Comparison of ENCODE assay signal across 8 mouse cellular contexts in the genomic region with DNA sequence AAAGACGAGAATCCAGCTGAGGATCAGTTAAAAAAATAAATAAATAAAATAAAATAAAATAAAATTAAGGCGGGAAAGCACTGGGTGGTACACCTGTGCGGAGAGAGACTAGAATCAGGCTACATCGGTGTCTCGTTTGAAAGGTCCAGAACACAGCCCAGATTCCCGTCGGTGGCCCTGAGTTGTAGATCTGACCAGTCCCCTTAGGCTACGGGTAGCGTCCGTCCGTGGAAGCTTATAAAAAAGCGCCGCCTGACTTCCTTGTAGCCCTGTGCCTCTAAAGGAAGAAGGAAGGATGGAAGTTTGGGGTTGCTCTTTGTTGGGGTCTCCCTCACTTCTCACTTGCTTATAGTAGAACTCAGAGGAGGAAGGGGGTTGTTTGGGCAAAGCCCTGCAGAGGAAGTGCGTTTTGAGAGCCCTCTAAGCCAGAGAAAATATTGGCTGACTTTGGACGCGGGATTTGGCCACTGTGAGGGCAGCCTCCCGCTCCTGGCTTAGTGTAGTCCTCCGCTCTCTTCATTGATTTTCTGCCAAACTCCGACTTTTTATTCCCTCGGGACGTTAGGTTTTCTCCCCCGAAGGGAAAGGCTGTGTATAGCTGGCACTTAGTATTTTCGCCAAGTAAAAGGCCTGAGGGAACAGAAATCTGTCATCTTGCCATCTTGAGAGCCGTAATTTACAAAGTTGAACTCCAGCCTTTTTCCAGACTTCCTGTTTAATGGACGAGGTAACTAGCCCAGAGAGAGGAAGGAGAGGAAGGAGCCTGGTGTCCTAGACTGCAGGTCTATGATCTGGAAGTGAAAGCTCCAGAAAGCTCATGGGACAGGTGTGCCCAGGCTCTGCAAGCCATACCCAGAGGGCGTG. TPM values are rescaled to one million over a fixed set of nuclear protein-coding genes. Genes with fewer than 3 reads are reported as not detected.
DNase-seq lines count a peak whose midpoint lies in the region; ATAC-seq and TF ChIP-seq lines count a peak whose summit lies in the region.

No protein-coding gene starts in this region.

- DNase-seq in kidney, adult 18-20 months: peak; percentile 54
- no peak for DNase-seq in kidney, adult 11 months
- peak; percentile 50 for DNase-seq in limb, embryonic 10.5 days (ENCODE audit: low spot score)
- no peak for DNase-seq in left cerebral cortex, postnatal 10 days (ENCODE audit: extremely low spot score in 1 of 2, low spot score in 2 of 2)

- peak overlapping the region; percentile 82 for H3K9ac ChIP-seq in heart, embryonic 12.5 days
- H3K9ac ChIP-seq in midbrain, embryonic 16.5 days (ENCODE audit: low read depth, low read length): peak overlapping the region; percentile 74

- 0 out of 2 replicates have a peak, but pooled peaks cover 13% of the 10 kb centered on the region for H3K36me3 ChIP-seq in heart, embryonic 12.5 days
- peaks cover 24% of the 10 kb centered on the region for H3K36me3 ChIP-seq in limb, embryonic 10.5 days
- peaks cover 5% of the 10 kb centered on the region; the same call in 1 of the 2 replicates for H3K36me3 ChIP-seq in midbrain, embryonic 16.5 days (ENCODE audit: control insufficient read depth, insufficient read depth, low read length)

- H3K9me3 ChIP-seq in heart, embryonic 12.5 days (replicated peaks): no peaks in the 10 kb centered on the region
- no peaks in the 10 kb centered on the region for H3K9me3 ChIP-seq in limb, embryonic 10.5 days (replicated peaks)
- H3K9me3 ChIP-seq in midbrain, embryonic 16.5 days (replicated peaks; ENCODE audit: control insufficient read depth, low read length, poor library complexity, severe bottlenecking): no peaks in the 10 kb centered on the region

- H3K27ac ChIP-seq in bone marrow macrophage, adult 2 months (ENCODE audit: insufficient read depth, low read depth, low read length): peak overlapping the region; percentile 67
- peak overlapping the region; percentile 70; the same call in 1 of the 2 replicates for H3K27ac ChIP-seq in heart, embryonic 12.5 days (ENCODE audit: poor library complexity, severe bottlenecking)
- H3K27ac ChIP-seq in limb, embryonic 10.5 days: peak overlapping the region; percentile 83
- H3K27ac ChIP-seq in midbrain, embryonic 16.5 days (ENCODE audit: low read length): peak overlapping the region; percentile 76

- no peak for ATAC-seq in heart, embryonic 12.5 days (ENCODE audit: insufficient number of reproducible peaks, low FRiP score)
- ATAC-seq in midbrain, embryonic 16.5 days: peak; percentile 21; the same call in 1 of the 2 replicates
- ATAC-seq in erythroid progenitor cell, adult 5-6 weeks (replicated peaks; ENCODE audit: low FRiP score, poor library complexity, severe bottlenecking): no peak

- TF ChIP-seq CTCF in bone marrow macrophage, adult 2 months (IDR thresholded peaks at IDR 0.05; ENCODE audit: low read depth, low read length): no peak

- intact Hi-C loops in left cerebral cortex, postnatal 10 days (cut with DNase I): loop anchor here (2.0 kb wide), 1 partner anchor 119 kb away; no protein-coding TSS in a partner anchor

- 11% methylated on average over 26 of the region's 26 CpGs for WGBS in heart, embryonic 12.5 days
- 10% methylated on average over 26 of the region's 26 CpGs for WGBS in limb, embryonic 10.5 days
- WGBS in midbrain, embryonic 16.5 days: 6% methylated on average over 26 of the region's 26 CpGs

- peaks cover 29% of the 10 kb centered on the region for H3K4me1 ChIP-seq in bone marrow macrophage, adult 2 months (ENCODE audit: control insufficient read depth, insufficient read depth, low read length)
- H3K4me1 ChIP-seq in heart, embryonic 12.5 days (replicated peaks): peaks cover 20% of the 10 kb centered on the region
- peaks cover 10% of the 10 kb centered on the region for H3K4me1 ChIP-seq in limb, embryonic 10.5 days
- H3K4me1 ChIP-seq in midbrain, embryonic 16.5 days (ENCODE audit: control insufficient read depth, insufficient read depth, low read length): peaks cover 8% of the 10 kb centered on the region

- peak overlapping the region; percentile 96 for H3K4me3 ChIP-seq in bone marrow macrophage, adult 2 months (ENCODE audit: insufficient read depth, low read length)
- peak overlapping the region; percentile 77 for H3K4me3 ChIP-seq in heart, embryonic 12.5 days
- peak overlapping the region; percentile 73 for H3K4me3 ChIP-seq in limb, embryonic 10.5 days
- H3K4me3 ChIP-seq in midbrain, embryonic 16.5 days (ENCODE audit: low read depth, low read length): peak overlapping the region; percentile 57

- H3K4me2 ChIP-seq in heart, embryonic 12.5 days: peak overlapping the region; percentile 77
- H3K4me2 ChIP-seq in midbrain, embryonic 16.5 days (ENCODE audit: low read length): peak overlapping the region; percentile 91

- H3K27me3 ChIP-seq in heart, embryonic 12.5 days (replicated peaks): no peaks in the 10 kb centered on the region
- no peaks in the 10 kb centered on the region for H3K27me3 ChIP-seq in limb, embryonic 10.5 days (ENCODE audit: low read depth, poor library complexity, severe bottlenecking)
- no peaks in the 10 kb centered on the region for H3K27me3 ChIP-seq in midbrain, embryonic 16.5 days (ENCODE audit: control insufficient read depth, insufficient read depth, low read depth, low read length)

- TF ChIP-seq POLR2A in bone marrow macrophage, adult 2 months (IDR thresholded peaks at IDR 0.05; ENCODE audit: borderline replicate concordance, low read depth, low read length): no peak

RNA-seq across cellular contexts. Expression of gene Fuca1, which starts 1.0 kb away (rescaled TPM):
- polyA plus RNA-seq in bone marrow macrophage, adult 2 months (2012; ENCODE audit: insufficient read depth, insufficient read length, missing spikeins): 418 and 432 TPM in 2 replicates
- 36.4 and 41.7 TPM in 2 replicates for polyA plus RNA-seq in heart, embryonic 12.5 days (2016; fragmentation: Nextera tagmentation; extraction: Ambion mirVana)
- 42.5 and 52.3 TPM in 2 replicates for polyA plus RNA-seq in limb, embryonic 10.5 days (2016; fragmentation: Nextera tagmentation; extraction: Ambion mirVana)
- 66.0 and 70.1 TPM in 2 replicates for polyA plus RNA-seq in midbrain, embryonic 16.5 days (2015; fragmentation: Nextera tagmentation; extraction: Ambion mirVana)
- 23.1 and 45.3 TPM in 2 replicates for total RNA-seq in erythroid progenitor cell, adult 5-6 weeks (2015; ENCODE audit: low replicate concordance)
- total RNA-seq in erythroid progenitor cell, adult 5-6 weeks (2017; ENCODE audit: low replicate concordance): 38.9 and 50.2 TPM in 2 replicates
- 10 to 100 TPM; 46.8 to 47.9 TPM for total RNA-seq in left cerebral cortex, postnatal 10 days (2021)

RNA-seq across cellular contexts. Expression of gene Hmgcl, which starts 24.8 kb away (rescaled TPM):
- polyA plus RNA-seq in bone marrow macrophage, adult 2 months (2012; ENCODE audit: insufficient read depth, insufficient read length, missing spikeins): 99.8 and 101 TPM in 2 replicates
- 70.4 and 74.5 TPM in 2 replicates for polyA plus RNA-seq in heart, embryonic 12.5 days (2016; fragmentation: Nextera tagmentation; extraction: Ambion mirVana)
- polyA plus RNA-seq in limb, embryonic 10.5 days (2016; fragmentation: Nextera tagmentation; extraction: Ambion mirVana): 68.4 and 78.9 TPM in 2 replicates
- polyA plus RNA-seq in midbrain, embryonic 16.5 days (2015; fragmentation: Nextera tagmentation; extraction: Ambion mirVana): 59.3 and 68.6 TPM in 2 replicates
- 24.3 and 25.2 TPM in 2 replicates for total RNA-seq in erythroid progenitor cell, adult 5-6 weeks (2015; ENCODE audit: low replicate concordance)
- total RNA-seq in erythroid progenitor cell, adult 5-6 weeks (2017; ENCODE audit: low replicate concordance): 19.6 and 30.0 TPM in 2 replicates
- total RNA-seq in left cerebral cortex, postnatal 10 days (2021): 10 to 100 TPM; 30.5 to 31.9 TPM

RNA-seq across cellular contexts. Expression of gene Cnr2, which starts 26.3 kb away (rescaled TPM):
- 17.3 and 18.8 TPM in 2 replicates for polyA plus RNA-seq in bone marrow macrophage, adult 2 months (2012; ENCODE audit: insufficient read depth, insufficient read length, missing spikeins)
- polyA plus RNA-seq in heart, embryonic 12.5 days (2016; fragmentation: Nextera tagmentation; extraction: Ambion mirVana): 0.46 and 0.70 TPM in 2 replicates
- polyA plus RNA-seq in limb, embryonic 10.5 days (2016; fragmentation: Nextera tagmentation; extraction: Ambion mirVana): 0.38 and 0.53 TPM in 2 replicates
- polyA plus RNA-seq in midbrain, embryonic 16.5 days (2015; fragmentation: Nextera tagmentation; extraction: Ambion mirVana): 0.06 and 0.14 TPM in 2 replicates
- total RNA-seq in erythroid progenitor cell, adult 5-6 weeks (2015; ENCODE audit: low replicate concordance): 4.3 and 5.0 TPM in 2 replicates
- total RNA-seq in erythroid progenitor cell, adult 5-6 weeks (2017; ENCODE audit: low replicate concordance): 1.7 and 3.4 TPM in 2 replicates
- total RNA-seq in left cerebral cortex, postnatal 10 days (2021): under 1 TPM in 1 of 2 experiments, not detected in 1; 0.11 TPM

RNA-seq across cellular contexts. Expression of gene Gale, which starts 42.0 kb away (rescaled TPM):
- 4.7 and 5.6 TPM in 2 replicates for polyA plus RNA-seq in bone marrow macrophage, adult 2 months (2012; ENCODE audit: insufficient read depth, insufficient read length, missing spikeins)
- 27.6 and 28.8 TPM in 2 replicates for polyA plus RNA-seq in heart, embryonic 12.5 days (2016; fragmentation: Nextera tagmentation; extraction: Ambion mirVana)
- 38.7 and 39.2 TPM in 2 replicates for polyA plus RNA-seq in limb, embryonic 10.5 days (2016; fragmentation: Nextera tagmentation; extraction: Ambion mirVana)
- polyA plus RNA-seq in midbrain, embryonic 16.5 days (2015; fragmentation: Nextera tagmentation; extraction: Ambion mirVana): 41.2 and 47.7 TPM in 2 replicates
- total RNA-seq in erythroid progenitor cell, adult 5-6 weeks (2015; ENCODE audit: low replicate concordance): 1.4 and 6.3 TPM in 2 replicates
- 3.6 and 12.2 TPM in 2 replicates for total RNA-seq in erythroid progenitor cell, adult 5-6 weeks (2017; ENCODE audit: low replicate concordance)
- total RNA-seq in left cerebral cortex, postnatal 10 days (2021): 10 to 100 TPM; 28.0 to 29.7 TPM

RNA-seq across cellular contexts. Expression of gene Pnrc2, which starts 47.8 kb away (rescaled TPM):
- polyA plus RNA-seq in bone marrow macrophage, adult 2 months (2012; ENCODE audit: insufficient read depth, insufficient read length, missing spikeins): 126 and 135 TPM in 2 replicates
- 124 and 131 TPM in 2 replicates for polyA plus RNA-seq in heart, embryonic 12.5 days (2016; fragmentation: Nextera tagmentation; extraction: Ambion mirVana)
- polyA plus RNA-seq in limb, embryonic 10.5 days (2016; fragmentation: Nextera tagmentation; extraction: Ambion mirVana): 177 and 208 TPM in 2 replicates
- polyA plus RNA-seq in midbrain, embryonic 16.5 days (2015; fragmentation: Nextera tagmentation; extraction: Ambion mirVana): 94.2 and 97.5 TPM in 2 replicates
- 245 and 298 TPM in 2 replicates for total RNA-seq in erythroid progenitor cell, adult 5-6 weeks (2015; ENCODE audit: low replicate concordance)
- 215 and 282 TPM in 2 replicates for total RNA-seq in erythroid progenitor cell, adult 5-6 weeks (2017; ENCODE audit: low replicate concordance)
- total RNA-seq in left cerebral cortex, postnatal 10 days (2021): 10 to 100 TPM; 47.1 to 47.9 TPM

Comparison
In these comparisons a context has a peak if more than half of its experiments do, and no peak if none do; other contexts are left out.
1. DNase-seq: peak in kidney, adult 18-20 months (single experiment) and limb, embryonic 10.5 days (single experiment); none in kidney, adult 11 months (single experiment) and left cerebral cortex, postnatal 10 days (0 of 2).
2. RNA of gene Cnr2, which starts 26.3 kb away (polyA plus RNA-seq): 17.3 to 18.8 TPM in bone marrow macrophage, adult 2 months; 0.46 to 0.70 TPM in heart, embryonic 12.5 days, 0.38 to 0.53 TPM in limb, embryonic 10.5 days and 0.06 to 0.14 TPM in midbrain, embryonic 16.5 days; every median in the first group is over 10 times any median in the second.
3. Peak in every context shown above with its lines, with median percentiles within 50 percentile points of each other: H3K27ac ChIP-seq and H3K4me3 ChIP-seq.